Mouse (Mus musculus) C2C12 (cell line): ENCODE data around the gene Ankrd50. TPM values are rescaled to one million over a fixed set of nuclear protein-coding genes. Genes with fewer than 3 reads are reported as not detected.

Source experiments
- H3K27me3 ChIP-seq: one replicate; pipeline ENCODE4 v1.6.1; 2011; ENCODE audit not compliant: control insufficient read depth, insufficient read depth, insufficient read length
- H3K36me3 ChIP-seq: one replicate; pipeline ENCODE4 v1.6.1; 2011; ENCODE audit not compliant: control insufficient read depth, insufficient read depth
- H3K4me3 ChIP-seq: one replicate; pipeline ENCODE4 v1.5.1; 2011; ENCODE audit warnings: mild to moderate bottlenecking, control low read depth; ENCODE audit not compliant: poor library complexity, insufficient read depth, severe bottlenecking
- H3K79me2 ChIP-seq: one replicate; pipeline ENCODE4 v1.6.1; 2011; ENCODE audit not compliant: control insufficient read depth, insufficient read depth
- H3K79me3 ChIP-seq: one replicate; pipeline ENCODE4 v1.6.1; 2011; ENCODE audit warnings: low read depth, control low read depth
- H3ac ChIP-seq: one replicate; pipeline ENCODE3; 2011; ENCODE audit warnings: low read depth; ENCODE audit not compliant: control insufficient read depth, insufficient read length
- CEBPB ChIP-seq: IDR thresholded peaks from one replicate; pipeline ENCODE4 v1.6.1; 2011; ENCODE audit warnings: low read depth, mild to moderate bottlenecking, control low read depth, moderate library complexity
- CTCF ChIP-seq: IDR thresholded peaks from one replicate; pipeline ENCODE4 v1.5.1; 2011; ENCODE audit not compliant: control insufficient read depth, insufficient read depth, insufficient read length
- FOSL1 ChIP-seq: IDR thresholded peaks from one replicate; pipeline ENCODE4 v1.8.0; 2011; ENCODE audit warnings: mild to moderate bottlenecking, low read length; ENCODE audit not compliant: poor library complexity, insufficient read depth, severe bottlenecking
- MAX ChIP-seq: IDR thresholded peaks from one replicate; pipeline ENCODE4 v1.6.1; 2011; ENCODE audit warnings: mild to moderate bottlenecking, control low read depth
- MYOD1 ChIP-seq: IDR thresholded peaks from one replicate; pipeline ENCODE4 v1.6.1; 2011; ENCODE audit warnings: low read depth; ENCODE audit not compliant: control insufficient read depth, insufficient read length
- MYOG ChIP-seq: IDR thresholded peaks from one replicate; pipeline ENCODE4 v1.6.1; 2011; ENCODE audit not compliant: control insufficient read depth, insufficient read length; ENCODE audit errors: extremely low read depth
- USF1 ChIP-seq: IDR thresholded peaks from one replicate; pipeline ENCODE4 v1.6.1; 2011; ENCODE audit warnings: low read depth, mild to moderate bottlenecking, control low read depth, moderate library complexity
- polyA plus RNA-seq: library from polyadenylated mRNA; unstranded; fragments of >200 nt; fragmentation: generic; extraction: Trizol; gene quantifications from one replicate; pipeline ENCODE4 v1.2.1, GENCODE M21; 2012; ENCODE audit warnings: missing spikeins

Ankrd50 gene
- polyA plus RNA-seq, 1 experiment, result 31.0 TPM

DNA sequence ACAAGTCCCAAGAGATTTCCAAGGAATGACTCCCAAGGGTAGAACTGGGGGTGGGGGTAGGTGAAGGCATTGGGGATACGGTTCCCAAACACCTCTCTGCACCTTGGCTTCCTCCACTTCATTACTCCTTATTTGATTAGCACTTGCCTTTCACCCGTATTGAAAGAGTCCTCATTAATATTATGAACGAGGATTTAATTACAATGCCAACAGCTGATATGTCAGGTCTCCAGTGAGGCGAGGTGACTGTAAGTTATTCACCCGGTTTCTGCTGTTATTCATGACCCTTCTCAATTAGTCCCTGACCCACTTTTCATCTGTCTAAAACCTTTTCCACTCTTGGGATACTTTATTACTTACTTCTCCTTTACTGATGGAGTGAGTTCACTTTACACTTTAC is 17.5 kb upstream of the Ankrd50 start:
- TF ChIP-seq MYOD1, result no peak
- no peak for TF ChIP-seq MAX
- no peak for TF ChIP-seq CEBPB
- TF ChIP-seq FOSL1, result no peak
- TF ChIP-seq USF1, result no peak
- TF ChIP-seq MYOG, result no peak
- TF ChIP-seq CTCF, result no peak
- Histone ChIP-seq H3K36me3 (no peaks in the 10 kb centered on the region), H3K27me3 (no peaks in the 10 kb centered on the region), H3ac (no peak overlapping the region), H3K79me3 (no peaks in the 10 kb centered on the region), H3K4me3 (no peak overlapping the region), H3K79me2 (no peaks in the 10 kb centered on the region)

GRCm38 (mm10) chr3:38501739-38502138 is 17.1 kb upstream of the Ankrd50 start:
- no peaks in the 10 kb centered on the region for H3K79me2 ChIP-seq
- H3K4me3 ChIP-seq, result no peak overlapping the region
- no peaks in the 10 kb centered on the region for H3K36me3 ChIP-seq
- no peak overlapping the region for H3ac ChIP-seq
- H3K79me3 ChIP-seq, result no peaks in the 10 kb centered on the region
- no peaks in the 10 kb centered on the region for H3K27me3 ChIP-seq
- TF ChIP-seq MAX, result no peak
- no peak for TF ChIP-seq CTCF
- TF ChIP-seq CEBPB, result no peak
- TF ChIP-seq FOSL1, result no peak
- TF ChIP-seq MYOD1, result no peak
- no peak for TF ChIP-seq MYOG
- no peak for TF ChIP-seq USF1

- H3K79me2 ChIP-seq, result no peaks in the 10 kb centered on the region
- no peaks in the 10 kb centered on the region for H3K36me3 ChIP-seq
- H3K27me3 ChIP-seq, result no peaks in the 10 kb centered on the region
- TF ChIP-seq CTCF, result no peak
- TF ChIP-seq MYOD1, result no peak
- TF ChIP-seq MAX, result no peak
- no peak for TF ChIP-seq MYOG
- TF ChIP-seq USF1, result no peak
- no peak for TF ChIP-seq CEBPB
- no peaks in the 10 kb centered on the region for H3K79me3 ChIP-seq
- H3K4me3 ChIP-seq, result no peak overlapping the region
- no peak overlapping the region for H3ac ChIP-seq
Measured at GRCm38 (mm10) chr3:38501316-38501715, 16.7 kb upstream of the Ankrd50 start.

GRCm38 (mm10) chr3:38498561-38498960 is 13.9 kb upstream of the Ankrd50 start:
- no peaks in the 10 kb centered on the region for H3K79me3 ChIP-seq
- H3K4me3 ChIP-seq, result no peak overlapping the region
- no peaks in the 10 kb centered on the region for H3K36me3 ChIP-seq
- TF ChIP-seq FOSL1 (no peak), MAX (no peak), CTCF (no peak), CEBPB (no peak), MYOD1 (no peak), USF1 (no peak), MYOG (no peak)
- H3ac ChIP-seq, result no peak overlapping the region
- no peaks in the 10 kb centered on the region for H3K79me2 ChIP-seq
- no peaks in the 10 kb centered on the region for H3K27me3 ChIP-seq

- H3K79me3 ChIP-seq, result no peaks in the 10 kb centered on the region
- TF ChIP-seq MYOG (no peak), MAX (no peak)
- H3K36me3 ChIP-seq, result no peaks in the 10 kb centered on the region
- H3K4me3 ChIP-seq, result no peak overlapping the region
- no peaks in the 10 kb centered on the region for H3K27me3 ChIP-seq
- no peaks in the 10 kb centered on the region for H3K79me2 ChIP-seq
- no peak overlapping the region for H3ac ChIP-seq
Measured at GRCm38 (mm10) chr3:38496795-38497385, 12.2 kb upstream of the Ankrd50 start.

DNA sequence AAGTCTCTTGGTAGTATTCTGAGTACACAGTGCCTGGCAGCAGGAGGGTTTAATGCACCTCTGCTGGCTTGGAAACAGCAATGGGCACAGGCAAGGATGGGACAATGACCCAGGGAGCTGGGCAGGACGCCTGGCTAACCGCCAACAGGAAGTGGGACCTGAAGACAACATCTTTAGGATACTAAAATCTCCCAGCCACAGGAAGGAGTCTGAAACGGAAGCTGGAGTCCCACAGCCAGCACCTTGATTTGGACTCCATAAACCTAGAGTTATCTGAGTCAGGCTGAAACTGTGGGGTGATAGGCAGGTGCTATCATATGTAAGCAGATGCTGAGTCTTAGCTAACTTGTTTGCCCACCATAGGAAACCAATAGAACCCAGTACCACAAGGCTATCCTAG is 7.1 kb upstream of the Ankrd50 start:
- H3K79me3 ChIP-seq, result no peaks in the 10 kb centered on the region
- TF ChIP-seq FOSL1, result no peak
- no peak for TF ChIP-seq MYOG
- no peak for TF ChIP-seq CEBPB
- no peak for TF ChIP-seq CTCF
- no peak for TF ChIP-seq USF1
- no peak for TF ChIP-seq MAX
- no peak for TF ChIP-seq MYOD1
- no peak overlapping the region for H3ac ChIP-seq
- no peaks in the 10 kb centered on the region for H3K79me2 ChIP-seq
- no peaks in the 10 kb centered on the region for H3K36me3 ChIP-seq
- no peaks in the 10 kb centered on the region for H3K27me3 ChIP-seq
- H3K4me3 ChIP-seq, result no peak overlapping the region
